Mouse (Mus musculus): ENCODE data around the gene Zdhhc19.

DNA sequence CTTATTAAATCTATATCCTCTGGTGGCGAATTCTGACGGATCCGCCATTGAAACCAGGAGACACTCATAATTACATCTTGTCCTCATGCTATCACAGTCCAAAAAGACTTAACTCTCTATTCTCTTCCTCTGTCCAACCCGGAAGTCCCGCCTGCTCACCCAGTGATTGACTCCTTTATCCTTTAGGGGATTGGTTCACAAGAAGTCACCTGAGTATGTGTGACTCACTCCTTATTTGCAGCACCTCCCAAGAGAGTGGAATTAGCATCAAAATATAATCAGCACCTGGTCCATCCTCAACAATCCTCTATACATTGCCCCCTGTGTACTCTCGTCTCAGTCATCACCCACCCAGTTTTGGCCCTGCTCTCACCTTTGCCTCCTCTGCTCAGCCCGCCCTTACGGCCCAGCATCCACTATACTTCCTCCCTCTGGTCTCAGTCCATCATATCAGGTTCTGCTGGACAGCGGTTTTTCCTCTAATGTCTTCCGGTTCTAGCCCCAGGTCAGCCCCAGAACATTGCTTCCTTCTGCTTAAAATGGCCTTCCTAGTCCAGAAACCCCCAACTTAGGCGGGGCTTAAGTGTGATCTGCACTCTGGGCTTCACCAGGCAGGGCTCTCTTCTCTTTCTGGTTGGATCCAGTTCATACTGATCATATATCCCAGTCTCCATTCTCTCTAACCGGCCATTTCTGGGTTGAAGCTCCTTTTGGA is 6.7 kb downstream of the Zdhhc19 start:
- no peak for TF ChIP-seq GATA1 (IDR thresholded peaks at IDR 0.05; ENCODE audit: low read length)
- no peak for TF ChIP-seq TAL1 (IDR thresholded peaks at IDR 0.05; ENCODE audit: low read length)

Measured in erythroblast, embryonic 14.5 days (primary cell).